Mouse (Mus musculus): ENCODE results near the gene Chaf1a. TPM values are rescaled to one million over a fixed set of nuclear protein-coding genes. Genes with fewer than 3 reads are reported as not detected.
A peak's percentile ranks its signal among the peaks of the same experiment; 100 is the strongest.

Chaf1a gene
- polyA plus RNA-seq, 1 experiment from 2014 or later, result 5.0 TPM

DNA sequence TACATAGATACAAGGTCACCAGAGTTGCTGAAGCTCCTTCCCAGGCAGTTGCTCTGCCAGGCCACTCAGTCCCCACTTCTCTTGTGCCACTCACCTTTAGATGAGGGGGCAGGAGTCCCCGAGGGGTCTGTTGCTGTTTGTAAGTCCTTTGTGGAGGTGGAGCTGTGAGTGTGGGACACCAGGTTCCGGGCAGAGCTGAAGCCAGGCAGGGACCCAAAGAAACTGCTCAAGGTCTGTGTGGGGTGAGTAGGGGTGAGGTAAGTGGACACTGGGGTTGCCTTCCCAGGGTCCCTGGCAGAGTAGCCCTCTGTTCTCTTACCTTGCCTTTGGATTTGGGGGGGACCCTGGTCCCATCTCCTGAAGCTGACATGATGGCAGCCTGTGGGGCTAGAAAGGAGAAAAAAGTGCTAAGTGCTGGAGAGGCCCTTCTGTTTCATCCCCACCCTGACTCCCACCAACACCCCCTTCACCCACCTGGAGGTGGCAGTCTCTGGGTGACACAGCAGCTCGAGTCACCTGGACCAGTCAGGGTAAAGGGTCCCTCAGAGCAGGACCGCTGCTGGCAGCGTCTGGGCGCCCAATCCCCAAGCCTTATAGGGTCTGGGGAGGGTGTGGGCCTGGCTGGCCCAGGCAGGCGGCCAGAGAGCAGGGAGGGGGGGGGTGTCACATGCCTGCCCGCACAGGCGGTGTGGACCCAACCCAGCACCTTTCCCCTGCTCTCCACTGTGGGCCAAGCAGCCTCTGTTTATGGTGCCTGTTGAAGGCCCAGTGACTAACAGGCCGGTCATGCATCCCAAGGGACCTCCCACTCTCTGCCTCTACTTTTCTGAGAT lies 69.2 kb downstream of the Chaf1a start, which contains the start of gene Plin4:
Plin4 (minus strand) TSS at position 585 of the 833 bp plus-strand sequence.
- no peak for TF ChIP-seq CTCF (IDR thresholded peaks at IDR 0.05; ENCODE audit: low read depth)
- TF ChIP-seq EP300 (optimal IDR thresholded peaks at IDR 0.05), result no peak
- DNase-seq (ENCODE audit: low spot score) (peak; percentile 58), ATAC-seq (ENCODE audit: low FRiP score, low TSS enrichment) (peak; percentile 73)
- Histone ChIP-seq H3K9ac (ENCODE audit: low read length) (peak within 1 kb of the TSS; percentile 38; the same call in 1 of the 2 replicates), H3K27me3 (ENCODE audit: control insufficient read depth, insufficient read depth, low read length) (no peaks in the 10 kb centered on the region), H3K9me3 (ENCODE audit: control insufficient read depth, low read length) (no peaks in the 10 kb centered on the region), H3K4me1 (replicated peaks; ENCODE audit: control insufficient read depth, insufficient read depth) (no peaks in the 10 kb centered on the region), H3K4me3 (ENCODE audit: low read depth, low read length) (peak within 1 kb of the TSS; percentile 15; the same call in 1 of the 2 replicates), H3K4me2 (replicated peaks; ENCODE audit: low read depth) (peak within 1 kb of the TSS; percentile 31), H3K36me3 (ENCODE audit: control insufficient read depth, insufficient read depth, low read length) (no peaks in the 10 kb centered on the region), H3K27ac (replicated peaks) (peak within 1 kb of the TSS; percentile 24; the same call in 1 of the 2 replicates)
- WGBS, result 52% methylated on average over 7 of the region's 10 CpGs

DNA sequence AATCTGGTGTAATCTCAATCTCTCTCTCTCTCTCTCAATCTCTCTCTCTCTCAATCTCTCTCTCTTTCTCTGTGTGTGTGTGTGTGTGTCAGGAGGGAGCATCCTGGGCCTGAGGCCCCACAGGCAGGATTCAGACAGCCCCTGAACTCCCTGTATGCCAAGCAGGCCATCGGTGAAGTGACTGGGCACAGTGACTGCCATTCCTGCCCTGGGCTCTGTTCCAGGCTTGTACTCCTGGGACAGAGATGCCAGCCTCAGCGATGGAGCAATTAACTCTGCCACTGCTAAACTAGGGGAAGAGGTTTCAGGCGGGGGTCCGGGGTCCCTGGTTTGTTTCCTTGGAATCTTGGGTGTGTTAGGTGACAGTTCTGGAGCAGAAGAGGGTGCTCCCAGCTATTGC lies 70.3 kb downstream of the Chaf1a start:
- no peaks in the 10 kb centered on the region for H3K27me3 ChIP-seq (ENCODE audit: control insufficient read depth, insufficient read depth, low read length)
- 70% methylated on average over 4 of the region's 4 CpGs for WGBS
- no peak overlapping the region for H3K9ac ChIP-seq (ENCODE audit: low read length)
- H3K36me3 ChIP-seq (ENCODE audit: control insufficient read depth, insufficient read depth, low read length), result no peaks in the 10 kb centered on the region
- H3K4me1 ChIP-seq (replicated peaks; ENCODE audit: control insufficient read depth, insufficient read depth), result no peaks in the 10 kb centered on the region
- no peaks in the 10 kb centered on the region for H3K9me3 ChIP-seq (ENCODE audit: control insufficient read depth, low read length)
- no peak for ATAC-seq (ENCODE audit: low FRiP score, low TSS enrichment)
- TF ChIP-seq CTCF (IDR thresholded peaks at IDR 0.05; ENCODE audit: low read depth) (no peak), EP300 (optimal IDR thresholded peaks at IDR 0.05) (no peak)
- H3K4me3 ChIP-seq (ENCODE audit: low read depth, low read length), result no peak overlapping the region
- DNase-seq (ENCODE audit: low spot score), result no peak
- H3K4me2 ChIP-seq (replicated peaks; ENCODE audit: low read depth), result no peak overlapping the region
- no peak overlapping the region for H3K27ac ChIP-seq (replicated peaks)

GRCm38 (mm10) chr17:56111021-56111420 lies 70.8 kb downstream of the Chaf1a start:
- WGBS, result 47% methylated on average over 1 of the region's 1 CpGs
- Histone ChIP-seq H3K27me3 (ENCODE audit: control insufficient read depth, insufficient read depth, low read length) (no peaks in the 10 kb centered on the region), H3K4me1 (replicated peaks; ENCODE audit: control insufficient read depth, insufficient read depth) (no peaks in the 10 kb centered on the region), H3K4me3 (ENCODE audit: low read depth, low read length) (no peak overlapping the region), H3K36me3 (ENCODE audit: control insufficient read depth, insufficient read depth, low read length) (no peaks in the 10 kb centered on the region), H3K9me3 (ENCODE audit: control insufficient read depth, low read length) (no peaks in the 10 kb centered on the region), H3K9ac (ENCODE audit: low read length) (no peak overlapping the region), H3K27ac (replicated peaks) (no peak overlapping the region), H3K4me2 (replicated peaks; ENCODE audit: low read depth) (no peak overlapping the region)
- no peak for DNase-seq (ENCODE audit: low spot score)
- ATAC-seq (ENCODE audit: low FRiP score, low TSS enrichment), result no peak
- TF ChIP-seq CTCF (IDR thresholded peaks at IDR 0.05; ENCODE audit: low read depth), result no peak
- TF ChIP-seq EP300 (optimal IDR thresholded peaks at IDR 0.05), result no peak

DNA sequence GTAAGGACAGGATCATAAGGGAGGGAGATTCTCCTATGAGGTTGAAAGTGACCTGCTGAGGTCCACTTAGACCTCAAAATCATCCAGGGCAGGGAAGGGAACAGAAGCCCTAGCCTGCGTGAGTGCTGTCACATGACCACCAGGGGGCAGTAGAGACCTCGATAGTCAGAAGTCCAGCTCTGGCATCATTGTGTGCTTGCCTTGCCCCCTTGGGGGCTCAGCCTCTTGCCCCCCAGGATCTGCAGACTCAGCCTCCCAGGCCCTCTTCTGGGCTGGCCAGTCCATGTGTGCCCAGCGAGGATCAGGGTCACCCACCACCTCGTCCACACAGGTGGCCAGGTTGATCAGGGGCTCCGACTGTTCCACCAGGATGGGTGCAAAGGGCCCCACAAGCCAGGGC lies 71.6 kb downstream of the Chaf1a start:
- TF ChIP-seq CTCF (IDR thresholded peaks at IDR 0.05; ENCODE audit: low read depth) (peak; percentile 88), EP300 (optimal IDR thresholded peaks at IDR 0.05) (no peak)
- no peaks in the 10 kb centered on the region for H3K4me1 ChIP-seq (replicated peaks; ENCODE audit: control insufficient read depth, insufficient read depth)
- ATAC-seq (ENCODE audit: low FRiP score, low TSS enrichment), result no peak
- 53% methylated on average over 5 of the region's 5 CpGs for WGBS
- H3K36me3 ChIP-seq (ENCODE audit: control insufficient read depth, insufficient read depth, low read length), result no peaks in the 10 kb centered on the region
- no peak overlapping the region for H3K9ac ChIP-seq (ENCODE audit: low read length)
- H3K9me3 ChIP-seq (ENCODE audit: control insufficient read depth, low read length), result no peaks in the 10 kb centered on the region
- H3K27me3 ChIP-seq (ENCODE audit: control insufficient read depth, insufficient read depth, low read length), result no peaks in the 10 kb centered on the region
- no peak overlapping the region for H3K27ac ChIP-seq (replicated peaks)
- H3K4me2 ChIP-seq (replicated peaks; ENCODE audit: low read depth), result no peak overlapping the region
- DNase-seq (ENCODE audit: low spot score), result peak; percentile 69
- H3K4me3 ChIP-seq (ENCODE audit: low read depth, low read length), result no peak overlapping the region

DNA sequence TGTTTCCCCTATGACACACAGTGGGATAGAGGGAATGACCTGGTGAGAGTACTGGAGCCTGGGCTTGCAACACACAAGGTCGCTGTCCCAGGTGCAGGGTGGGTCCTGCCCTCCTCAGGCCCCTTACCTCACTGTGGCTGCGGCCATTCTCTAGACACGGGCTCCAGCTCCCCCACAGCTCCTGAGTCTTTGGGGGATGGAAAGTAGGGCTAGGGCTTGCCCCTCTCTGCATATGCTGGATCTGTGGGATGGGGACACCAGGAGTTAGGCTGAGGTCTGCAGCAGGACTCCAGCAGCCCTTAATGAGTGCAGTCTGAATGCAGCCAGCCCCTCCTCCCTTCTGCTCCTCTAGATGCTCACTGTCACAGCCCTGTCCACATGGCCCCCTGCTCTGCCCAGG lies 72.5 kb downstream of the Chaf1a start:
- no peak for TF ChIP-seq EP300 (optimal IDR thresholded peaks at IDR 0.05)
- TF ChIP-seq CTCF (IDR thresholded peaks at IDR 0.05; ENCODE audit: low read depth), result no peak
- Histone ChIP-seq H3K4me2 (replicated peaks; ENCODE audit: low read depth) (no peak overlapping the region), H3K9ac (ENCODE audit: low read length) (no peak overlapping the region), H3K36me3 (ENCODE audit: control insufficient read depth, insufficient read depth, low read length) (no peaks in the 10 kb centered on the region), H3K27me3 (ENCODE audit: control insufficient read depth, insufficient read depth, low read length) (no peaks in the 10 kb centered on the region), H3K4me1 (replicated peaks; ENCODE audit: control insufficient read depth, insufficient read depth) (no peaks in the 10 kb centered on the region; the same call in 1 of the 2 replicates), H3K4me3 (ENCODE audit: low read depth, low read length) (no peak overlapping the region), H3K9me3 (ENCODE audit: control insufficient read depth, low read length) (no peaks in the 10 kb centered on the region), H3K27ac (replicated peaks) (no peak overlapping the region)
- DNase-seq (ENCODE audit: low spot score) (no peak), ATAC-seq (ENCODE audit: low FRiP score, low TSS enrichment) (no peak)
- WGBS, result 78% methylated on average over 3 of the region's 3 CpGs

DNA sequence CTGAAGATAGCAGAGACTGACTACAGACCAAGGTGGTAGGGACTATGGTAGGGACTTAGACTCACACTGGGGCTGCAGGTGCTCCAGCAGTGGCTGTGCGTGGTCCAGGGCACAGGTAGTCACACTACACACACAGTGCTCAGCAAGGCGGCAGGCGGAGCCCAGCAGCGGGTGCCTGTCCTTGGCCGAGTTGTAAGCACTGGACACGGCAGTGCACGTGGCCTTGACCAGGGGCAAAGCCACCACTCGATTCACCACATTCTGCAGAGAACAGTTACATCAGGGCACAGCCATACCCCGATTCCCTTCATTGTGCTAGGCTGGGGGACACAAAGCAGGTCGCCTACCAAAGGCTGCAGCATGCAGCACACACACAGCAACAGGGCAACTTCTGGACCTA lies 76.0 kb downstream of the Chaf1a start:
- no peak for DNase-seq (ENCODE audit: low spot score)
- Histone ChIP-seq H3K4me2 (replicated peaks; ENCODE audit: low read depth) (no peak overlapping the region), H3K36me3 (ENCODE audit: control insufficient read depth, insufficient read depth, low read length) (no peaks in the 10 kb centered on the region), H3K27me3 (ENCODE audit: control insufficient read depth, insufficient read depth, low read length) (peaks cover 4% of the 10 kb centered on the region; the same call in 1 of the 2 replicates), H3K27ac (replicated peaks) (no peak overlapping the region), H3K9ac (ENCODE audit: low read length) (no peak overlapping the region), H3K4me3 (ENCODE audit: low read depth, low read length) (no peak overlapping the region), H3K9me3 (ENCODE audit: control insufficient read depth, low read length) (no peaks in the 10 kb centered on the region), H3K4me1 (replicated peaks; ENCODE audit: control insufficient read depth, insufficient read depth) (no peaks in the 10 kb centered on the region; the same call in 1 of the 2 replicates)
- 73% methylated on average over 10 of the region's 10 CpGs for WGBS
- no peak for TF ChIP-seq EP300 (optimal IDR thresholded peaks at IDR 0.05)
- TF ChIP-seq CTCF (IDR thresholded peaks at IDR 0.05; ENCODE audit: low read depth), result no peak
- no peak for ATAC-seq (ENCODE audit: low FRiP score, low TSS enrichment)
